Mouse (Mus musculus): ENCODE results near the gene Cdk8.
A peak's percentile ranks its signal among the peaks of the same experiment; 100 is the strongest.
"Not testable (repeated sequence)": the region's sequence is repeated elsewhere in the genome, so short reads cannot be mapped to it uniquely, and the experiment has no call there.

Cdk8 gene

DNA sequence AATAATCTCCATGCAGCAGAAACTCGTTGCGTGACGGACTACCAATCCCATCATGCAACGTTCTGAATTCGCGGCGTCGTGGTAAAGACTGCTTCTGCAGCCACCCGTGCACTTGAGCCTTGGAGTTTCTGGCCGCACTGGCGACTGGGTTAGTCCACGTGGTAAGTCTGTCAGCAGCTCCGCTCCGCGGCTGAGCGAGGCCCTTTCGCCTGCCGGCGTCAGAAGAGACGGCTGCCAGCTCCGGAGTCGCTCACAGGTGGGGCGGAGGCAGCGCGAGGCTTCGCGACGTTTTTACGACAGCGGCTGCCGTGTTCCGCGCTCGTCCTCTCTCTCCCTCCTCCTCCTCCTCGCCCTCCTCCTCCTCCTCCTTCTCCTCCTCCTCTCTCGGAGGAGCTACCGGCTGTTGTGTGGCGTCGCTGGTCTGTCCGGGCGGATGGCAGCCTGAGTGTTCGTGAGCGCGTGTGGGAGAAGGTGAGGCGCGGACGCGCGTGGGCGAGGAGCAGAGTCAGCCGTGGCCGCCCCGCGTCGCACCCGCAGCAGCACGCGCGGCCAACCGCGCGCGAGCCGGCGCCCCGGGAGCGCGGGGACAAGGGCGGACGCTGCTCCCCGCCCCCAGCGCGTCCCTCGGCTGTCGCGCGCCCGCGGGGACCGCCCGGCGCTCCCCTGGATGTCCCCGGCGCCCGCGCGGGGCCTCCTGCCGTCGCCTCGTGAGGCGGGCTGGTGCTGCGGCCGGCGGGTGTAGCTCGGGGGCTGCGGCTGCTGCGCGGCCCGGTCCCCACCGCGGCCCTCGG lies at the start of gene Cdk8:
Gene Cdk8 (plus strand): TSS at position 367 of the 791 bp plus-strand sequence.
- peak; percentile 90 for DNase-seq (ENCODE audit: low read depth)

DNA sequence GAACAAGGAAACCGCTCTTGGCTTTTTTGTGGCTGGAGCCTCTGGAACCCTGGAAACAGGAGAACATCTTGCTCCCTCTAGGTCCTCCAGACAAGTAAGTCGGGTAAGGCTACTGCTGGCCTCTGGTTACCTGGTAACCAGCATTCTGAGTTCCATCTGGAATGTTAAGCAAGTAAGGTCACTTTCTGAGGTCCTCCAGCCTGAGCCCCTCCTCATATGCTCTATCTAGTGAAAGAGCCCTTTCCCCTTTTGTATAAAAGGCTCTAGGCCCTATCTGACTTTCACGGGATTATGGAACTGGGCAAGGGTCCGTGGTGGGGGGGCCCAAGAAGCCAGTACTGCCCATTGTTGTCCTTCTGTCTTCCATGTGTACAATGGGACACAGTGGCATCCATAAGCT lies 45.8 kb upstream of the Cdk8 start, which contains the start of gene 1700001J03Rik:
Gene 1700001J03Rik (minus strand): TSS at position 101 of the 400 bp plus-strand sequence.
- not testable (repeated sequence) for DNase-seq (ENCODE audit: low read depth)

DNA sequence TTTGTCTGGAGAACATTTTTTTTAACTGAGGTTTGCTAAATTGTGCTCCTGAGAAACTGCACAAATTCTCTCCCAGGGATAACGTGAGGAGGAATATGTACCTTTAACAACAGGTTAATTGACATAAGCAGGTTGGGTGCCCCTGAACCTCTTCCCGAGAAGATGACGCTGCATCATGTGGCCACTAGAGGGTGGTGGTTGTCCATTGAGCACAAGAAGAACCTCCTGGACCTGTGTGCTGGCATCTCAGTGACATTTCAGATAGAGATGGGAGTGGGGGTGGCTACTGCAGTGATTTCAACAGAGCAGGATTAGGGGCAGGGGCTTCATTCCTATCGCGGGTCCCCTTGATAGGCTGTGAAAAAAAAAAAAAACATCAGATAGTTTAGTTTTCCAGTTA lies 43.6 kb upstream of the Cdk8 start:
- peak; percentile 15 for DNase-seq (ENCODE audit: low read depth)

DNA sequence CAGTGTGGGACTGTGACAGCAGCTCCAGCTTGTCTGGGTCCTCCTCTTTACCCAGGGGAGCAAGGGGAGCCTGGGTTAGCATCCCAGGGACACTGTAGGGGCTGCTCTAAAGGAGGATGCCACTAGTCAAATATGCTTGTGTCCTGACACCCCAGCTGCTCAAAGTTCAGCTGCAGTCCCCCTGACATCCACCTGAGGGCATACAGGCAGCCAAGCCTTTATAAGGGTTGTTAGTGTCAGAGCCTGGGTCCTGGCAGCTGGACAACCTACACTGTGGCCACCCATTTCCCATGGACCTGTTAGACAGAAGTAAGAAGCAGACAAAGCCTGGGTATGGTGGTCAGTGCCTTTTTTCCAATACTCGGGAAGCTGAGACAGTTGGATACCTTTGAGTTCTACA lies 42.9 kb upstream of the Cdk8 start:
- DNase-seq (ENCODE audit: low read depth): no peak

DNA sequence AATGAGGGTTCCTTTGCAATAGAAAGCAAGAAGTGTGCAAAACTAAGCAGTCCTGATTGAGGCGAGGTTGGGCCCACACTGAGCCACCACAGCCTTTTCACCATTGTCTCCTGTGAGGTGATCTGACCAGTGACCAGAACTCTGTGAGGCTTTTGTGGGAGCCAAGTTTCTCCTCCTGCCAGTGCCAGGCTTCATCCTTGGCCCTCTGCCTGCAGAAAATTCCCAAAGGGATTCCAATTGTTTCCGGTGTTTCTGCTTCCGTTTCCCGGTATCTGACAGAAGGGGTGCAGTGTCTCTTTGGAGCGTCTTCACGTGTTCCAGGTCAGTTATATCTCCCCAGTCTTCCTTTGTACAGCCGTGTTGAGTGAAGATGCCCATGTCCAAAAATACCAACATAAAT lies 42.3 kb upstream of the Cdk8 start:
- no peak for DNase-seq (ENCODE audit: low read depth)

DNA sequence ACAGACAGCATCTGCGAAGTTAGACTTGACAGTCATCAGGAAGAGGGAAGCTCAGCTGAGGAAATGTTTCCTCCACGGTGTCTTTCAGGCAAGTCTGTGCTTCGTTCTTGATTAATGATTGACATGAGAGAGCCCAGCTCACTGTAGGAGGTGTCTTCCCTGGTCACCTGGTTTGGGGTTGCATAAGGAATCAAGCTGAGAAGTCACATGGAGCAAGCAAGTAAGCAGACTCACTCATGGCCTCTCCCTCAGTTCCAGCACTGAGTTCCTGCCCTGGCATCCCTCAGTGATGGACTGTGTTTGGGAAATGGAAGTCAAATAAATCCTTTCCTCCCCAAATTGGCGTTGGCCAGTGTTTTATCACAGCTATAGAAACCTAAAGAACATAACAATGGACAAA lies 40.9 kb upstream of the Cdk8 start:
- no peak for DNase-seq (ENCODE audit: low read depth)

DNA sequence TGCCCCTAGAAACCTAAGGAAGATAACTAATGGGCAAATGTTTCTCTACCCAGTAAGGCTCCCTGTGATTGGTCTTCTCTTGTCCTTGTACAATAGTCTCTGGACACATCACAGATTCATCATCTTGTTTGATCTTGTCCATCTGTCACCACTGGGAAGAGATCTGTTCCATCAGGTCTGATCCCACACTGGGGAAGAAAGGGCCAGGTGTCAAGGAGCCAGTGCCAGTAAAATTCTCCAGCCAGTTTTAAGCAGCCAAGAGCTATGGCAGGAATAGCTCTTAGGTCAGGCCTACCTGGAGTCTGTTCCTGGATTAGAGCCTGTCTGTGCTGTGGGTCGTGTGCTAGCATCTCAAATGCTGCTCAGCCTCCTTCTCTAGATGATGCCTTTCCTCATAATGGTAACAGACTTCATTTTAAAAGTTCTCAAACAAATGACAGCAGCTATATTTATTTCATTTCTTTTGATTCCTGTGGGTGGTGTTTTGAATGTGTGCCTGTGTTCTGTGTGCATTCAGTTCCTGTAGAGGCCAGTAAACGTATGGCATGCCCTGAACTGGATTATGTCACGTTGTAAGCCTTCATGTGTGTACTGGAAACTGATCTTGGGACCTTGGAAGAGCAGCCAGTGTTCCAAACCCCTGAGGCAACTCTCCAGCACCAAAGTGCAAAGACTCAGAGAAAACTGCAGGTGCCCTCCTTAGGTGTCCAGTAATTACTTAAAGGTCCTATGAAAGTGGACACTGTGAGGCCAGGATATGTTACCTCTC lies 40.3 kb upstream of the Cdk8 start:
- DNase-seq (ENCODE audit: low read depth): no peak

DNA sequence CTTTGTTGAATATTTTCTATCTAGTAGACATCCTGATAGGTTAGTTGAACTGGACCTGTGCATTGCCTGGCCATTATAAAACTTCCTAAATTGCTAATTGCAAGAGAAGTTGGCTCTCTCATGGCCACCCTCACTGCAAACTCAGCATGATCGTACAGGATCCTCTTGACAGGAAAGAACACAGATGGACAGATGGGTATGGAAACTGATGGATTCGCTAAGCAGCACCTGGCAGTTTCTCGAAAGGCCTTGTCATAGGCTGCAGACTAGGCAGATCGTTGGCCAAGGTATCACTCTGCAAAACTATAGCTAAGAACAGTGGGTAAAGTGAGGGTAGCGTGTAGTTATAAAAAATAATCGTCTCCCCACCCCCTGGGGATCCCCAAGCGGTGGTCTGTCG lies 37.7 kb upstream of the Cdk8 start:
- no peak for DNase-seq (ENCODE audit: low read depth)

DNA sequence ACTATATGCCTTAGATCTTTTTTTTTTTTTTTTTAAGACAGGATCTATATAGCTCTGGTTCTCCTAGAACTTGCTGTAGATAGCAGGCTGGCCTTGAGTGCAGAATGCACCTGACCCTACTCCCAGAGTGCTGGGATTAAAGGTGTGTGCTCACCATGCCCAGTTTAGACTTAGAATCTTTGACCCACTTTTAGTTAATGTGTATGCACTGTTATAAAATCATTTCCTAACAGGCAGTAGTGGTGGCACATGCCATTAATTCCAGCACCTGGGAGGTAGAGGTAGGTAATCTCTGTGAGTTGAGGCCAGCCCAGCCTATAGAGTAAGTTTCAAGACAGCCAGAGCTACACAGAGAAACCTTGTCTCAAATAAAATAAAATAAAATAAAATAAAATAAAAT lies 32.0 kb upstream of the Cdk8 start:
- DNase-seq (ENCODE audit: low read depth): no peak

DNA sequence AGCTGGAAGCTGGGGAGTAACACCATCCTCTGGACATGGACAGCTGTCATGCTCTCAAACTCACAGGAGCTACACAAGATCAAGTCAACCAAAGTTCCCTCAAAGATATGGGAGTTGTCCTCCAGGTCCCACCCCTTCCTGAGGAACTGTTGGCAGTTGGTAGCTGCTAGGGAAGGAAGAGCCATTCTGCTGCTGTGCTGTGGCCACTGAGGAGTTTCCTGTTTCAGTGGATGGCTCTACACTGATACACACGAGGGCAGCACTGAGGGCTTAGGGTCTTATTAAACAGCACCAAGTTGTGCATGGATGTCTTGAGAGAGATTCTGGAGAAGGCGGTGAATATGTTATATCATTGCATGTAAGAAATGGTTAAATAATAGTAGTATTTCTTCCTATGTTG lies 31.5 kb upstream of the Cdk8 start:
- no peak for DNase-seq (ENCODE audit: low read depth)

DNA sequence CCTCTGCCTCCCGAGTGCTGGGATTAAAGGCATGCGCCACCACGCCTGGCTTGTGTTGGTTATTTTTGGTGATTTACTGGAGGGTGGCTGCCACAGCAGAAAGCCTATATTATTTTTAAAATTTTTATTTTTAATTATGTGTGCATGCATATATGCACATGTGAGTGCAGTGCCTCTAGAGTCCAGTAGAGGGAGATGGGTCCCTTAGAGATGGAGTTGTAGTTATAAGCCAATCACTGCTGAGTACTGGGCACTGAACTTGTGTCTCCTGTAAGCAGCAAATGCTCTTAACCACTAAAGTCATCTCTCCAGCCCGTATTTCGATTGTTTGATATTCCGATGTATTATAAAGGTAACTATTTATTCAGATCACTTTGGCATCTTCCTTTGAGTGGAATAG lies 30.4 kb upstream of the Cdk8 start:
- no peak for DNase-seq (ENCODE audit: low read depth)

DNA sequence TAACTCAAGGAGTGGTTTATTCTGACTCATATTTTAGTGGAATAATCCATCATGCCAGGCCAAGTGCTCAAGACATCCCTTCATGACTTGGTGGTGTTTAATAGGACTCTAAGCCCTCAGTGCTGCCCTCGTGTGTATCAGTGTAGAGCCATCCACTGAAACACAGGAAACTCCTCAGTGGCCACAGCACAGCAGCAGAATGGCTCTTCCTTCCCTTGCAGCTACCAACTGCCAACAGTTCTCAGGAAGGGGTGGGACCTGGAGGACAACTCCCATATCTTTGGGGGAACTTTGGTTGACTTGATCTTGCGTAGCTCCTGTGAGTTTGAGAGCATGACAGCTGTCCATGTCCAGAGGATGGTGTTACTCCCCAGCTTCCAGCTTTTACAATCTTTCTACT lies 27.1 kb upstream of the Cdk8 start:
- DNase-seq (ENCODE audit: low read depth): peak; percentile 8

DNA sequence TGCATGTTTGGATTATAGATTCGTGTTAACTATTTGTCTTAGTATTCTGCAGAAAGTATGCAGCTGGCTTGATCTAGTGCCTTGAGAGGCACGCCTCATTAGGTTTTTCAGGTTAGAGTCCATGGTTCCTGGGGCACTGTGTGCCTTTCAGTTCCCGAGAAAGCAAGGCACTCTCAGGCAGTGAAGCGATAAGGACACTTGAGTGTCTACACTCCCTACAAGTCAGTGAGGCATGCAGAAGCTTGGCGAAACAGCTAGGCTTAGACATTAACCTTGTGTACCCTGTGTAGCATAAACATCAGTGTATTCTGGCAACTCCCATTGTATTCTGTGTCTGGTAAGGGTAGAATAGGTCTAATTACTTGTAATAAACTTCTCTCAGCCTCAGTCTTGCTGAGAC lies 25.5 kb upstream of the Cdk8 start:
- DNase-seq (ENCODE audit: low read depth): no peak

DNA sequence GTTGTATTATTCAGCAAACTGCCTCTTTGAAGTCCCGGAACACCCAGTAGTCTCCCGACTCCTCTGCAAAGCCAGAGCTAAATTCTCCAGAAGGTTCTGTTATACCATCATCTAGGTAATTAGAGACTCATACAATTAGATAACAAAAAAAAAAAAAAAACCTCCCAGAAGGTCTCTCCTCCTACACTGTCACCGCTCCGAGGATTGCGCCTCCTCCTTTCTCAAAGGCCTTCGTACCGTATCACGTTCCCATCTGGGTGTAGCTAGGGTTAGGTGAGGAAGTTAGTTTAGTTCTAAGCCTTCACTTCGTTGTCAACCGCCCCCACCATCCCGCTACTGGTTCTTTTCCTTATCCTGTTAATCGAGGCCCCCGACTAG lies 10.5 kb upstream of the Cdk8 start:
- no peak for DNase-seq (ENCODE audit: low read depth)

DNA sequence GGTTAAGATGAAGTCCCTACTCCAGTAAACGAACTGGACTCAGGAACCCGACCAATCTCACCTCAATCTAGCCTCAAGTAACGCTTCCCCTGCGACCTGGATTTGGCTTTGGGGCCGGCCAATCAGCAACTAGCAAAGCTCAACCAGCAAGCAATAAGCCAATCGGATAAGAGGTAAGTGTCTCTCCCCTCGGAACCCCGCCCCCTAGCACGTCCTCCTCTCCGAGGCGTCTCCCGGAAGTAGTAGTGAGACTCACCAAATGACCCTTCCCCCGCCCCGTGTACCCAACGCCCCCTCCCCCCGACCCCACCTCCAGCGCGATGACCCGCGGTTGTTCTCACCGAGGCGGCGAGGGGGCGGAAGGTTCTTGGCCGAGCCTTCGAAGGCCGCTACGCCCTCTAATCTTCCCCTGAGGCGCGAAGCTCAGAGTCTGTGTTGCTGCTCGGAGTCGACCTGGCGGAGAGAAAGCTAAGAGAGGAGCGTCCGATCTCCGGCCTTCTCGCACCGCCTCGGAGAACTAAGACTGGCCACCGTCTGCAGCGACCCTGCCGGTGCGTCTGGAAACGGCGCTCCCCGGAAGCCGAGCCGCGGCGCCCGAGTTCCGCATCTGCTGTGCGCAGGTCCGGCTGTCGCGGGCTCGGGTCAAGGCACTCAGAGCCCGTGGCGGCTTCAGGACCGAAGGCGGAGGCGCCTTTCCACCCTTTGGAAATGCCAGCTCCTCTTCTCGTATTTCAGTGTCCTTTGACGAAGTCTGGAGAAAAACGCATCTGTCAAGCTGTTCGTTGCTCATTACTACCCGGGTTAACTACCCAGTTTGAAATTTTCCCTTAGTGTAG lies 9.9 kb upstream of the Cdk8 start, which contains the start of gene Rnf6:
Gene Rnf6 (minus strand): TSS at position 677 of the 836 bp plus-strand sequence.
- DNase-seq (ENCODE audit: low read depth): peak; percentile 92

DNA sequence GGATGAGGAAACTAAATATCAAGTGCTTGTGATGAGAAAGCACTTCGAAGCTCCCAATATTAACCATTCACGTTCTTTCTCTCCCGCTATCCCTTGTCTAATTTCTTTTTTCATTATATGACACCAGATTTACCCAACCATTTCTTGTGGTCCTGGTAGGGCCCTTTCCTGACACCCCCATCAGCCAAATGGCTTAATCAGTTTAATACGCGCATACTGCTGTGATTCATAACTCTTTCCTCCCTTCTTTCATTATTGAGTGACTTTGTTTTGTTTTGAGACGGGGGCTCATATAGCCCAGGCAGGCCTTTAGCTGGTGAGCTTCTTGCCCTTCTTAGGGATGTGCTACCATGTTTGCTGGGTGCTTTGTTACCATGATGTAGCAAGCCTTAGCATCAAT lies 9.3 kb upstream of the Cdk8 start:
- no peak for DNase-seq (ENCODE audit: low read depth)

DNA sequence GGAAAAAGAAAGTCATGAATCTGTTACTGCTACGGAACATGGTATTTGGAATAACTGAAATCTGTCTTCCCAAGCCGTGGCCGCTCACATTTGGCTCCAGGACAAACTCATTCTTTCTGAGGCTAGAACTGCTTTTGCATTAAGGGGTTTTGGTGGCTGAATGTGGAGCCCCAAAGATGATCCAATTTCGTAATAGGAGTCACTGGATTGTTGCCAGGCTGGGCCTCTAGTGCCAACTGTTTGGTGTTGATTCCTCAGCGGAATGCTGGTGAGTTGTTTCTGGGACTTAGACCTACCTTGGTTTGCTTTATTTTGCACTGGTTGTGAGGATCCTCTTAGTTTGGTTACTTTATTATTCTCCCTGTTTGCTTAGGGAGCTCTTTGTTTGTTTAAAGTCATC lies 7.2 kb upstream of the Cdk8 start:
- no peak for DNase-seq (ENCODE audit: low read depth)

DNA sequence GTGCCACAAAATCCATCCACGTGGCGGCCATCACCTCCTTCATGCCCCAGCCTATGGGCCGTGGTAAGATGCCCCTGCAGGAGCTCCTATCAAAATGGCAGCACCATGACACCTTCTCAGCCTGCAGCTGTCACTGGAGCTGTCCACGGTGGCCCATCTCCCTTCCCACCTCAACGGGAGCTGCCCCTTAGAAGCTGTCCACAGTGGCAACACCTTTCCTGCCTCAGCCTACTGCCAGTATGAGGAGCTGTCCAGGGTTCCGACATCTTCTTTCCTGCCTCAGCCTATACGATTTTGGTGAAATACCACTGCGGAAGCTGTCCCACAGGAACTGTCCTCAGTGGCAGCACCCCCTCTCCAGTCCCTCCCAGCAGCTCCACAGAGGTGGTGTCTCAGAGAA lies 3.5 kb upstream of the Cdk8 start:
- DNase-seq (ENCODE audit: low read depth): no peak

DNA sequence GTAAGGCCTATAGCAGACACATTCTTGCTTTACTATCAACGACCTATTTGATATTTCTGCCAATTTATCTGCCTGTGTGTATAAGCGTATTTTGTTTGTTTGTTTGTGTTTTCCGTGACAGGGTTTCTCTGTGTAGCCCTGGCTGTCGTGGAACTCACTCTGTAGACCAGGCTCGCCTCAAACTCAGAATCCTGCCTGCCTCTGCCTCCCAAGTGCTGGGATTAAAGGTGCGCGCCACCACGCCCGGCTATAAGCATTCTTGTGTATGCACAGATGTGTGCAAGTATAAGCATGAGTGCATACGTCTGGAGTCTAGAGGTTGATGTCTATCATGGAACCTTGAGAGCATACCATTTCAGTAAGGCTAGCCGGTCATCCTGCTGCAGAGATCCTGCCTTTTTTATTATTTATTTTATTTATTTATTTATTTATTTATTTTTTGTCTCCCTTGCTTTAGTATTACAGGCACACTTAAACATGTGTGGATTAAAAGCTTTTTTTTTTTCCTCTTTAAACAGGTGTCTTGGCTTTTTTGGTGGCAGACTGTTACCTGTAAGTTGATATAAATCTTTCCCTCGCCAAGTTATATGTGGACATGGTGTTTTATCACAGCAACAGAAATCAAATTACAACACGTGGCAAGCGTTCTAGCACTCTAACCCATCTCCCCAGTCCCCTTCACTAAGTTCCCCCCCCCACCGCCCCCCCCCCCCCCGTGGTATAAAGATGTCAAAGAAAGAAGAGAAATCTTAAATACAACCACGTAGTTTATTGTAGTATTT lies 970 bp upstream of the Cdk8 start:
- DNase-seq (ENCODE audit: low read depth): no peak

DNA sequence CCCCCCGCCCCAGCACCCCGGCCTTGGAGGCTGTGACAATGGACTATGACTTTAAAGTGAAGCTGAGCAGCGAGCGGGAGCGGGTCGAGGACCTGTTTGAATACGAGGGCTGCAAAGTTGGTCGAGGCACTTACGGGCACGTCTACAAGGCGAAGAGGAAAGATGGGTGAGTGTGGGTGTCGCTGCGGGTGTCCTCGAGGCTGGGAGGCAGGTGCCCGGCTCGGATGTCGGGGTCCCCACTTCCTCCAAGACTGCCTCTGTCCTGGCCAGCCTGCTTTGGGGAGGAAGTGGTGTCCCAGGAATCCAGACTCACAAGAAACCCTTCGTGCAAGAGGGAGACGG lies 596 bp downstream of the Cdk8 start:
- DNase-seq (ENCODE audit: low read depth): no peak

DNA sequence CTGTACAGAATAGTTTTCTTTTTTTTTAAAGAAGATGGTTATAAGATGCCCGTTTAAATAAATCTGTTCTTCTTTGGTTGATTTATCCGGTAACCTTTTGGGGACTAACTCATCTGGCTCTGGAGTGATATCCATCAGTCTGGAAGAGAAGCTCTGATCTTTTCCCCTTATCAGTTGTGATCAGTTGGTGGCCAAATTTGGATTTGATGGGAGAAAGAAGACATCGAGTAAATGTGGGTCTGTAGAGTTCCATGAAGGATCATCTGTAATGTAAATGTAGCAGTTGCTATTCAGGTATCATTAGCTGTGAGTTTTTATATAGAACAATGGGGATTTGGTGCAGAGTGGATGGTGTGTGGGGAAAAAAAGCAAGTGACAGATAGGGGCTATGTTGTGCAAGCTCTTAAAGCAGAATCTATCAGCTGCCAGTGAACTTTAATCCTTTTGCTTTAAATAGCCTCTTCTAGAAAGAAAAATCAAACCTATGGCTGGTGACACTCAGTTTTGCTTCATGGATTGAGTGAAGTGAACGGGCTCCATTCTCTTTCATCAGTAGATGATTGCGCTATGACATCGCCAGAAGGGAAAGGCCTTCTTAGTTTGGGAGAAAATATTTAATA lies 1.1 kb downstream of the Cdk8 start:
- DNase-seq (ENCODE audit: low read depth): no peak
